Mouse (Mus musculus) megakaryocyte, embryonic 14.5 days (primary cell): ENCODE data around the gene Sun1.

Experiments used
- FLI1 ChIP-seq: IDR thresholded peaks from 2 replicates; pipeline ENCODE4 v1.6.1; 2012; ENCODE audit warnings: low read length, inconsistent platforms, mixed read lengths
- GATA1 ChIP-seq: IDR thresholded peaks from 3 replicates; pipeline ENCODE4 v1.6.1; 2012; ENCODE audit warnings: mixed read lengths, low read length, inconsistent platforms, borderline replicate concordance

DNA sequence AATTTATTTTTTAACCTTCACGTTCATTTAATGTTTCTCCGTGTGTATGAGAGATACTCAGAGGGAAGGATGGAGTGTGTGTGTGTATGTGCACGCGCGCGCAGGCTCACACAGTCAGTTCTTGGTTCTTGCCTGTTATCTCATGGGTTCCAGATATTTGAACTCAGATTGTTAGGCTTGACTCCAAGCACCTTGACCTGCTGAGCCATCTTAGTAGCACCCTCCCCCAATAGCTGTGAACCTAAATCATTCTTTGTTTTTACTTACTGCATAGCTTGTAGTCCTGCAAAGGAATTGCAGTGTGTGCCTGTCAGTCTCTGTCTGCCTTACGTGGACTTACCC is 9.2 kb downstream of the Sun1 start:
- TF ChIP-seq GATA1 = no peak
- TF ChIP-seq FLI1 = no peak
